Mouse (Mus musculus) ovary, postnatal 36 days (tissue): Measurements from ENCODE around the gene Irx6.

Source experiments
- DNase-seq: peaks from one replicate; pipeline ENCODE4 v3.0.0; 2022; ENCODE audit warnings: low spot score, mixed read lengths

Gene Irx6

DNA sequence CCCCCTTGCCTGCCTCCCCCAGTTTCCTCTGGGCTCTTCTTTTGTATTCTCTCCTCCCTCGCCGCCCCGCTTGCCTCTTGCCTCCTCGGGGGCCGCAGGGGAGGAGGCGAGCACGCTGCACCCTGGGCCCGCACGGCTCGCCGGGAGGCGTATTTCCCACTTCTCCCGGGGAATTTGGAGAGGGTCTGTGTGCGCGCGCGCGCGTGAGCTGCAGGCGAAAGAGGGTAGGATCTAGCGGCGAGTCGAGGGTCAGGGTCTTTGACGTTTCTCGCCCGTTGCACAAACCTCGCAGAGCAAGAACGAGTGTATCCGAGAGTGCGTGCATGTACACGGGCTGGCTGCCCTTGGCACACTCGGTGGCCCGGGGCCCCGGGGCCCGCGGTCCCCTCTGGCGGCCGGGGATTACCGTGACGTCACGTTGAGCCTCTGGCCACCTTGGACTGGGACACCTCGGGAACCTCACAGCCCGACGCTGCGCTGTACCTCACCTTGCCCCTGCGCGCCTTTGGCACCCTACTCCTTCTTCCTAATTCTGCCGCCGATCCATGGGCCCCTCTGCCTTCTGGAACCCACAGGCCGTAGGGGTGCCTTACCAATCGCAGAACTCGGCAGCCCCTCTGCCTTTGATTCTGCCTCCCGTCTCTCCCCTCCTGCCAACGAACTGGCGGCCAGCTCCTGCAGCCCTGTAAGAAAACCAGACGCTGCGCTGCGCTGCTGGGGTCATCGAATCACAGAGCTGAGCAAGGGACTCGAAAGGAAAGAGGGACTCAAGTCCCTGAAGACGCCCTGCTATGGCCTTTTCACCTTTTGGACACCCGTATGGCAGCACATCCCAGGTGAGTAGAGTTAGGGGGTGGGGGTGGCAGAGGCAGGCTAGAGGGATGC is at the start of gene Irx6:
Gene Irx6, plus strand, starts transcription at position 45 of the 885 bp plus-strand sequence.
- no peak for DNase-seq

DNA sequence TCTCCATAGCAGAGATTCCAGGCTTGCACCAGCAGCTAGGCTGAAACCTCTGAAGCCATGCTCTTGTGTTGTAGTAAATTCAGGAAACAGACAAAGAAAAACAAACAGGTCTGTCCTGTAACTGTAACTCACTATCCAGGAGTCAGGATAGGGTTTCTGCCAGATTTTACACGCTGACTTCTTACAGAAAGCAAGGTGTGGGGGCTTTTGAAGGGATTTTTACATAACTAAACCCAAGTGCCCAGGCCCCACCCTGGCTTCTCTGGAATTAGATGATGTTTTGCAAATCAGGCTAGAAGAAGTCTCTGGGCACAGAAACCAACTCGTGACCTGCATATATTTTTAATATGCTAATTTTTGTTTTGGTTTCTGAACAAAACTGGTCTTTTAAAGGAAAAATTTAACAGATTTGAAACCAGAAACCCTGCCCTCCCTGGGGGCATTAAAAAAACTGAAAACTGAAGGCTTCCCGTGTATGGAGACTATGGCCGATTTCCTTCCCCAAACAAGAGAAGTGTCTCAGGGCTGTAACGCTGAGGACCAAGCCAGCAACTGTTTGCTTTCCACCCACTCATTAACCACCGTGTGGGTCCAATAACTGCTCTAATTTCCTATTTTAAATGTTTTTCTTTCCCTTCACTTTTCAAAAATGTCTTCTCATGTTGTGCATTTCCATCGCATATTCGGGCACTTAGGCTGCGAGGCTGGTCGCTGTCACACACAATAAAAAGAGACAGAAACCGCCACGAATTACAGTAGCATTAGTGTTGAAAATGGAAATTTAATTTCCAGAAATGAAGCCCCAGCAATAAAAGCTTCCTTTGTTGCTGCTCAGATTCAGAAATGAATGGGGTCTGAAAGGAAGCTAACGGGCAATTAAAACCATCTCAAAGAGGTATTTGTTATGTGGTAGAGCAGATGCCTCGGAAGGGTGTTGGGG is 45.1 kb upstream of the Irx6 start:
- no peak for DNase-seq

DNA sequence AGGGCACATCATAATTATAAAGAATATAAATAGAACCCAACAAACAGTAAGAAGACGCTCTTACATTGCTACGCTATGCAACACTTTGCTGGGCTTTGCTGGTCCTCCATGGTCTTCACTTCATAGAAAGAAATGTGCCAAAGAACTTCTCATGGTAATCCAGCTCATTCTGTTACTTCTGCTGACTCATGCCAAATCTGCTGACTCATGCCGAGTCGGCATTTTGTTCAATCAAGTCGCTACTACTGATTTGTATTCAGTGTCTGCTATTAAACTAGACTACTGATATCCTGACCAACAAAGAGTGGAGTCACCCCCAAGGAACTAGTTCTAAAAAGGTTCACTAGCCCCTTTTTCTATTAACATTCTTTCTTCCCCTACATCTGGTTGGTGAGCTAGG is 40.9 kb upstream of the Irx6 start:
- DNase-seq = no peak

DNA sequence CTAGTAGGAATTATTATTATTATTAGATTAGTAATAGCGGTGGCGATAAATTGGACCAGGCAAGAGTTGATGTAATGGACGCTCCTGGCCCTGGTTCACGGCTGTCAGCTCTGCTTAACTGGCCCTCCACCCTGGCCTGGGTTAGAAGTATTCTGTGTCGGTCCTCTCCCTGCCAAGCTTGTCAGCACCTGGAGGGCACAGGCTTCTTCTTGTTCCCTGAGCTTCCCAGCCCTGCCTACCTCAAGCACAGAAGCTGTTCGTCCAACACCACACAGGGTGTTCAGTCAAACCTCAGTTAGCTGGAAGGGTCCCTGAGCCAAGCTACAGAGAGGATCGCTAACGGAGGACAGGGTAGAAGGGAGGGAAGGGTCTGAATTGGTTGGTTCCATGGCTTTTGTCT is 33.3 kb upstream of the Irx6 start:
- DNase-seq = no peak

DNA sequence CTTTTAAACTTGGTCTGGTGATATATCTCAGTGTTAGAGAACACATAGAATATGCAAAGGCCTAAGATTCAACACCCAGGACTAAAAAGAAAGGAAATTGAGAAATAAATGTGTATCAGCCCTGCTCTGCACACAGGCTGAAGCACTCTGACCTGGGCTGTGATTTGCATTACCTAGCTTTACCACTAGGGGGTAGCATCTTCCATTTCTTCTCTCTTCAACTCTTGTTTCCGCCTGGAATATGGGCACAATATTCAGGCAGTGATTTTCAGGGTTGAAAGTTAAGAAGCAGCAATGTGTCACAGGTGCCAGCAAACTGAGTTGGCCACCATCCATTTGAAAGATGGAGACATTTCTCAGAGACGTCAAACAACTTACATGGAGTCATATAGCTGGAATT is 27.5 kb upstream of the Irx6 start:
- DNase-seq = no peak

DNA sequence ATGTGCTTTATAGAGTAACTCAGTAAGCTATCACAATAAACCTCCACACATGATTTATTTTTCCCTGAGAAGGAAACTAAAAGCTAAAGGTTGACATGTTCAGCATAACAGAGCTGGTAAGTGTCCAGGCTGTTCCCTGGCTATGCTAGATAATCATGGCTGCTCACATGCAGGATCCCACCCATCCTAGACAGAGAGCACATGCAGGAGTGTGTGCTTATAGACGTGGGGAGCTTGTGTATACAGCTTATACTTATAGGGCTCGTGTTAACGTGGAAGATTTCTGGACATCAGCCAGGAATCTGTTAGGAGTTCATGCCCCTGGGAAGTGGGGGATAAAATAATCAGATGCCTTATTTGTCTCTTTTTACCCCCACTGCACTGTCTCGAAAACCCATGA is 9.9 kb upstream of the Irx6 start:
- no peak for DNase-seq

DNA sequence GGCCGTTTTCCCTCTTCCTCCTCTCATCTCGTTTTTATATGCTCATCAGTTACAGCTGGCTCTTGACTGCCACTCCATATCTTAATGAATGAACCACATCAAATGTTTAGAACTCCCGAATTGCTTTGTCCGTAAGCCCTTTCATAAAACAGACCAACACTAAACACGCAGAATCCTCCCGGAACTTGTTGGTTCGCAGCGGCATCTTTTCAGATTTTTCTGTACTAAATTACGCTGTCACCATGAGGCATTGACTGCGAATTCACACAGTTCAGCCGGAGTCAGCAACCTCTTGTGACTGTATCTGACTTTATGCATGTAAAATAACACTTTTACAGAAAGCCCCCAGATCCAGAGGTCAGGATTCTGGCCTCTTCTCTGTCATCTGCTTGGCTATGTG is 3.9 kb upstream of the Irx6 start:
- DNase-seq = no peak

DNA sequence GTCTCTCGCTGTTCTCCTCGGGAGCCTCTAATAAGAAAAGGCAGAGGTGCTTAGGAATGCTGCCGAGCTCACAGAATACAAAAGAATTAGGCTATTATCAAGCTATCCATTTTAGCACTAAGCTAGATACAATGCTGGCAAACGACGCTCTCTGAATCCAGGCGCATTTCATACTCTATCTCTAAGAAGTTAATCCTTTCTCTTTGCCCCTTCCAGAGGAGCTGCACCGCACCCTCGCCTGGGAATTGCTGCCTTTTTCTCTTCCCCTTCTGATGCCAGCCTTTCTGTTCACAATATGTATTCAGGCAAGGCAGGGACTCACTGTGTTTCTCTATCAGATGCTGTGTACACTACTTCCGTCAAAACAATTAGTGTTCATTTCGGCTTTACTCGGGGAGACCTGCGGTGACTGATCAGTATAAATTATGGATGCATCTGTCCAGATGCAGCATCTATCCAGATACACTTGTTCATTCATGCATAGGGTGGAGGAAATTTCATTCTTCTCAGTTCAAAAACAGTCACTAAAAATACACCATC is 3.4 kb upstream of the Irx6 start:
- no peak for DNase-seq

DNA sequence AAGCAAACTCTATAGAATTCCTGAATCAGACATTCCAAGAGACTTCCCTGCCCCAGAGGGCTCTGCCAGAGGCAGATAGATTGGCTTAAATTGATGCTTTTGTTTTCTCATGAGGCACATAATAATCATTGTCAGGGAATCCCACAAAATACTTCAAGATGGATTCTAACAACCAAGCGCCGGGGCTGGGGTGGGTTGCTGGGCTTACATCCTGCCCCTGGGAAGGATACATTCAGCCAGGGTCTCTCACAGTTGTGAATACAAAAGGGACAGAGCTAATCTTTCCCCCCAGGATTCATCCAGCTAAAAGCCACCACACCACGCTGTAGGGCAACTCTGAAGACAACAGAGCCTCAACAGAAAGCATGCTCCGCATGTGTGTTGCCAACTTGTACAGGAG is 2.2 kb upstream of the Irx6 start:
- no peak for DNase-seq

DNA sequence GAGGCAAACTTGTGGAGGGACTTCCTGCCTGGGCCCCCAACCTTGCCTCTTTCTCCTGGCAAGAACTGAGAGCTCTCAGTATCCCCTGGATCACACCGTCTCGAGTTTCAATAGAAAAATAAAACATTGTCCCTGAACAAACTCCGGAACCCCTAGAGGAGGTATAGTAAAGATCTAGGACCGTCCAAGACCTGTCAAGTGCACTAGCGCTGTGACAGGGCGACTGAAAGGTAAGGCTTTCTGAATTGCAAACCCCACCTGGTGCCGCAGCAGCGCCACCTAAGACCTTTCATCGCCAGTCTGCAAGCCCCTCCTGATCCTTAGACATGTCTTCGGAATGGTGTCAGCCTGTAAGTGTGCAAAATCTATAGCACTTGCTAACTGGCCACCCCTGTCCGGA is 987 bp upstream of the Irx6 start:
- no peak for DNase-seq

DNA sequence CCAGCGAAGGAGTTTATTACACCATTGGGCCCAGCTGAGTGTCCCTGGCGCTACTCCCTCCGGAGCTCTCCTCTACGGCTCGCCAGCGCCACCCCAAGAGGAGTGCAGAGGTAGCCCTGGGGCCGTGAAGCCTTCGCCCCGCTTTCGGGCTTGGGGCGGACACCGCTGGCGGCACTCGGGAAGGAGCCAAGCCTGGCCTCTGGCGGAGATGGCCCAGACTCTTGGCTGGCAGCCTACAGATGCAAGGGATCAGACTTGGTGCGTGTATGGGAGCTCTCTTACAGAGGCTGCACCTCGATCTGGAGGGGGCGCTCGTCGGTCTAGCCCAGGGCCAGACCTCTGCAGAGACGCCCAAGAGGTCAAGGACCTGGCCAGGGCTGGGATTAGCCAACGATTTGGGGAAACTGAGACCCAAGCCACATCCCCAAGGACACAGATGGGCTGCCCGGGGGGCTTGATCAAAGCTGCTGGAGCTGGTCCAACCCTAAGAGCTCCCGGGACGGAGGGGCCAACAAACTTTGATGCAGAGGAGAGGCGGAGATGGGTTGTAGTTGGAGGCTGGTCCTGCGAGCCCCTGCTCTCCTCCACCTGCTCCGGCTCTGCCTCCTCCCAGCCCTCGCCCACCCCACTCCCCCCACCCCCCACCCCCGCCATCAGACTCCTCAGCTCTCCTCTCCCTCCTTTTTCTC is 389 bp upstream of the Irx6 start:
- peak; percentile 64 for DNase-seq

DNA sequence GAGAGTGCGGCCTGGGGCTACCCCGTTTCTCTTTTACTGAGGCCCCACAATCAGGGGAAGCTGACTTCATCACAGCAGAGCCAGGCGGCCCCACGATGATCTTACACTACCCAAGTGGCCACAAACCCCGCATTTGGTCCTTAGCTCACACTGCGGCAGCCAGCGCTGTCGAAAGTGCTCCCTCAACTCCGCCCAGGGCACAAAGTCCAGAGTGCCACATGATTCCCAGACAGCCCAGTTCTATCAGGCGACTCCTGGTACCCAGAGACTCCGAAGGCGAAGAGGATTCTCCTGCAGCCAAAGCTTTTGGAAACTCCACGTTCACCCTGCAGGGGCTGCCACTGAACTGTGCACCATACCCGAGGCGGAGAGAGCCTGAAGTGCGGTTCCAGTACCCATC is 4.3 kb downstream of the Irx6 start:
- DNase-seq = no peak

DNA sequence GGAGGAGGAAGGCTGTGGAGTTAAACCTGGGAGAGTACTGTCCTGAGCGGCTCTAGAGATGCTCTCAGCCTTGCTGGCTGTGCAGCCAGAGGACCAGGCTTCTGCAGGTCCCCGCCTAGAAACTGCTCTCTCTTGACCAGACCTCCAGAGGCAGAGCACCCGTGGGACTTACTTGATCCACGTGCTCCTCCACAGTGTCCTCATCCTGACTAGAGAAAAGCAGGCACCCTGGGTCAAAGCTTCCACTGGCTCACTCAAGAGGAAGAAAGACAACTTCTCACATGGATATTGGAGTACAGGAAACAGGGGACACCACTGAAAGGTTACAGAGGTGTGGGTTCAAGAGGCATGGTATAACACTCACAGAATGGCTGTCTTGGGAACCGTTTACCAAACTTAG is 23.3 kb downstream of the Irx6 start:
- no peak for DNase-seq

DNA sequence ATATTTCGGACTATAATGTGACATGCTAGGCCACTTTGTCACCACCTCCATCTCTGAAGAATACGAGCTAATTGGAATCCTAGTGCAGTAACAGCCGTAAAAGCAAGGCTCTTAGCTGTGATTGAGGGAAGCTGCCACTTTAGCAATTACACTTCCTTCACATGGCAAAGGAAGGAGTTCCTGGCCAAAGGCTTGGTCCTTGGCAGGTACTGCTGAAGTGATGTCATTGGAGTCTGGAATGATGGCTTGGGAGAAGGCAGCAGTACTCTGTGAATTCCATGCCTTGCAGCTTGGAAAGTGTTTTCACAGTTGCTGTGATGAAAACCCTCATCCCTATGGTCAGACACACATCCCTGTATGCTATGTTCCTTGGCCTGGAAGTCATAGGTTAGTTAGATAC is 24.3 kb downstream of the Irx6 start:
- no peak for DNase-seq

DNA sequence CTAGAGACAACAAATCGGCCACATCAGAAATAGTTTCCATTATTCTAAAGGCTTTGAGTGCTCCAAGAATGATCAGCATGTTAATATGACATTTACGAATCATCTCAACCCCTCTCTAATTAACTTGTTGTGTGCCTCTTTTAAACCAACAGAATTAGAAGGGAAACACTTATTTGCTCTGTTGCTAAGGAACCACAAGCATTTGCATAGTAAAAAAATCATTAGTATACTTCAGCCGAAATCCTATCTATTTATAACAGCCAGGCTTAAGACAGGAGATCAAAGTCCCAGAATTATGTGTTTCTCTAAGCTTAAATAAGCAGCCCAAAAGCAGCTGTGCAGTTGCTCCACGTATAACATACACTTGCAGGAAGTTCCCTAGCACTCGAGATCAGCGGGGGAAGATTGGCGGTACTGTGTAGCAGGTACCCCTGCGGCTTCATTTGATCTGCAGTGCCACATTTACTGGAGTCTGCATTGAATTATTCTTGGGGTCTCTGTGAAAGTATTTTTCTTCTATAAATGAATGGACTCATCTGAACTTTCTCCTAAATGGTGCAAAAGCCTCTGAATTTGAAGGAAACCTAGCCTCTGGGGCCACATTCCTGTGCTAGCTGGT is 25.9 kb downstream of the Irx6 start:
- DNase-seq = no peak

DNA sequence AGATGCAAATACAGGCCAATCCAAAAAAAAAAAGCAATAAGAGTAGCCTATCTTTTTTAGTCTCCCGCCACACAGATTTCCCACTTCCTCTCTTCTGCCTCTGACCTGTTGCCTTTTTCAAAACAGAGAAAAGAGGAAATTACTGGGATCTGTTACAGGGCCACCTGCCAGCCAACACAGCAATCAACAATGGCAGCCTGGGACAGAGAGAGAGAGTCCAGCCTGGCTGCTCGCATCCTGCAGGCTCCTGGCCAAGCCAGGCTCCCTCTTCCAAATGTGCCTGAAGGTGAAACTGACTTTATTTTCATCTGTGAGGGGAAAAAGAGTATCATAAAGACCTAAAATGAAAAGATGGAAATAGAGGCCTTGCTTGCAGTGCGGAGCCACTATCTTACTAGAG is 29.3 kb downstream of the Irx6 start:
- DNase-seq = no peak

DNA sequence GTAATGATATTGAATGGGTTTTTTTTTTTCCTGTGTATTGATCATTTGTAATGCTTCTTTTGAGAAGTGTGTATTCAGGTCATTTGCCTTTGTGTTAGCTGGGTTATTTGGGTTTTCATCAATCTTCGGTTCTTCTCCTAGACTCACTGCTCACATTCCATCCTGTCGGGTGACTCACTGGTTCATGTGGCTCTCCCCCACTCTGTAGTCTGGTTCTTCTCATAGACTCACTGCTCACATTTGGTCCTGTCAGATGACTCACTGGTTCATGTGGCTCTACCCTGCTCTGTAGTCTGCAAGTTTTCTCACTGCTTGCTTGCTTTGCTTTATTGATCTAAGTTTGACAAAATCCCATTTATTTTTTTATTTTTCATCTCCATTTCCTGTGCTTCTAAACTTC is 32.2 kb downstream of the Irx6 start:
- no peak for DNase-seq

DNA sequence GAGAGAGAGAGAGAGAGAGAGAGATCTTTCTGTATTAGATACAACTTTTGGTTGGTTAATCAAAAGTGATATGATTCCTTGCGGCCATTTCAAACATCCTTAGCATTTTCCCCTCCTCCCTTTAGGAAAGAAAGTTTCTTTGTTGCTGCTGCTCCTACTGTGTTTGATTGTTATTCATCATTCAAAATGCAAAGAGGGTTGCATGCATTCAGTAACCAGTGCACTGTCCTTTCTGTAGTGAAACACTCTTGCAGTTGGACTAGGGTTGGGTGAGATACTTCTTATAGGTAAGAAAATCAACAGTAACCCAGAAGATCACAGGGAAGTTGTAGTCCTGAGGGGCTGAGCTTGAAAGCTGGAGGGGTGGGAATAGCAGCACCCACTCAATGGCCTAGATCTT is 39.2 kb downstream of the Irx6 start:
- no peak for DNase-seq

DNA sequence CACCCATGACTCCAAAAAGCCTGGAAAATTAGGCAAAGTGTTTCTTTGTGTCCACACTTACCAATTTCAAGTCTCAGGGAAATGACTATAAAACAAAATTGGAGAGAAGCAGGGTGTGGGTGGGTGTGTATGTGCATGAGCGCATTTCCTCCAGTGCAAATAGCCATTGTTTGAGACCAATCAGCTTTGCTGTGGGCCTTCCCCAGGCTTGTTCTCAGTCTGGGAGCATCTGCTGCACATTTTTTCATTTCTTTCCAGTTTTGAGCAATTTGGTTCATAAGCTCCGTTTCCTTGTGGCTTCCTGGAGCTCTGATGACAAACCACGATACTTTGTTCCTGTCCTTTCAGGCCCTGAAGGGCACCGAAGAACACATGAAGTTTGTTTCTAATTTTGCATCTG is 43.3 kb downstream of the Irx6 start:
- no peak for DNase-seq

DNA sequence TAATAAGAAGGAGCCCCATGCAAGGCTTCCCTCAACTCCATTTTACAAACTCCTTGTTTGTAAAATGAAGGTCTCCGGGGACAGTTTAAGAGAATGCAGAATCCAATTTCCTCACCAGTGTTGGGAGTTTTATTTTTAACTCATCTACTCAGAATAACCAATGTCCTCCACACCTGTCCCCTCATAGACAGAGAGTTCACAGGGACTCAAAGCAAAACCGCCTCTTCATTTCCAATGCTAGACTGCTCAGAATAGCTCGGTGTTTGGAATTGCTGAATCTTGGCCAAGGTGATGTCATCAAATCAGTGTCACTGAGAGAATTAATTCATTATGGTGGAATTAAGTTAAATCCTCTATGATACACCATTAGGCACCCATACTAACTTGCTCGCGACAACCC is 44.0 kb downstream of the Irx6 start:
- no peak for DNase-seq

DNA sequence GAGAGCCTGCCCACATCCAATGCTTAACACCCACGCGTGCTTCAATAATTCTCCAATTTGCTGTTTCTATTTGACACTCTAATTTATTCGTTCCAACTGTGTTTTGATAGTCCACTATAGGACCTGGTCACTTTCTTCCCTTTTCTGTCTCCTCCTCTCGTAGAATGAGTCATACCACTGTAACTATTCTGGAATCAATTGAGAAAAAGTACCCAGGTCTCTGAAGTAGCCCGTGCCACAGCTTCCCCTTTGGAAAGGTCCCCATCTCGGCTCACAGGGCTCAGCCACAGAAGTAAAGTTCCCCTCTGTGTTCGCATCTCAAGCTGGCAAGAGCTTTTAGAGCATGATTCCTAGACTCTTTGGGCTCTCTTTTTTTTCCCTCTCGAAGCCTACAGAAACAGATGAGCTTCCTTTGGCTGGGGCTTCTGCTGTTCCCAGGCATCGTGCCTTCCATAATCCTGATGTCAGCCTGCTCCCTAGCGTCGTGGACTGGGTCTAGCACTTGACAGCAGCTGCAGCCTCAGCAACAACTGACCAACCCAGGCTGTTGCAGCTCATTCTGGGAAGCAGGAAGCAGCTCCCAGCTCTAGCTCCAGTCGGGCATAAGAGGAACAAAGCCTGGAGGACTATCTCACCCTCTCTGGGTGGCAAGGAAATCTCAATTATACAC is 47.3 kb downstream of the Irx6 start:
- peak; percentile 30 for DNase-seq
